Mouse (Mus musculus) testis, adult 2 months (tissue): ENCODE data around the gene Kcnc2.

Experiments used
- CTCF ChIP-seq: fragments of 200-500 bp; IDR thresholded peaks from 2 replicates; pipeline ENCODE4 v1.5.1; 2012; ENCODE audit warnings: low read depth, mild to moderate bottlenecking, inconsistent platforms, low read length, moderate library complexity; ENCODE audit not compliant: control insufficient read depth, insufficient read depth, insufficient replicate concordance
- POLR2A ChIP-seq: fragments of 200-500 bp; IDR thresholded peaks from 2 replicates; pipeline ENCODE4 v1.6.1; 2012; ENCODE audit warnings: low read depth, mild to moderate bottlenecking, inconsistent platforms, low read length, moderate library complexity; ENCODE audit not compliant: control insufficient read depth

- TF ChIP-seq CTCF (no peak), POLR2A (no peak)
These were observed 1.4 kb upstream of the Kcnc2 start for GRCm38 (mm10) chr10:112269481-112269880.
